Mouse (Mus musculus) right cerebral cortex, postnatal 10 days (tissue): ENCODE data around the gene Gdpd4.

Experiments
- DNase-seq, 2 experiments: peaks; one replicate each; pipeline ENCODE4 v3.0.0; 2021; ENCODE audit warnings: low spot score in 2 of 2

Gdpd4 gene

GRCm38 (mm10) chr7:97919742-97920141 is at the start of gene Gdpd4:
Gene Gdpd4 (plus strand): TSS chr7:97919955.
- DNase-seq, result no peak

- peak; percentile 43 to 53 for DNase-seq
Observed at GRCm38 (mm10) chr7:97872396-97872795, 47.4 kb upstream of the Gdpd4 start.

GRCm38 (mm10) chr7:97873317-97873716 is 46.4 kb upstream of the Gdpd4 start:
- DNase-seq, result no peak

- DNase-seq, result no peak
Observed at GRCm38 (mm10) chr7:97877846-97878538, 41.8 kb upstream of the Gdpd4 start.

- no peak for DNase-seq
Observed at GRCm38 (mm10) chr7:97911646-97912045, 8.1 kb upstream of the Gdpd4 start.

GRCm38 (mm10) chr7:97914833-97915516 is 4.8 kb upstream of the Gdpd4 start:
- peak; percentile 49 to 70 for DNase-seq

- no peak for DNase-seq
Observed at GRCm38 (mm10) chr7:97925819-97926218, 6.1 kb downstream of the Gdpd4 start.

- no peak for DNase-seq
Observed at GRCm38 (mm10) chr7:97926978-97927377, 7.2 kb downstream of the Gdpd4 start.

- no peak for DNase-seq
Observed at GRCm38 (mm10) chr7:97944485-97944884, 24.7 kb downstream of the Gdpd4 start.

- DNase-seq, result no peak
Observed at GRCm38 (mm10) chr7:97972486-97972885, 52.7 kb downstream of the Gdpd4 start.

- DNase-seq, result peak; percentile 78 to 82
Observed at GRCm38 (mm10) chr7:97977463-97977862, 57.7 kb downstream of the Gdpd4 start.

GRCm38 (mm10) chr7:97984108-97984834 is 64.5 kb downstream of the Gdpd4 start:
- DNase-seq, result peak in 1 of 2 experiments; percentile 46

- no peak for DNase-seq
Observed at GRCm38 (mm10) chr7:98002617-98003016, 82.9 kb downstream of the Gdpd4 start.

- DNase-seq, result no peak
Observed at GRCm38 (mm10) chr7:98048101-98048824, 128.5 kb downstream of the Gdpd4 start.

GRCm38 (mm10) chr7:98051980-98052379 is 132.2 kb downstream of the Gdpd4 start:
- DNase-seq, result peak in 1 of 2 experiments; percentile 49

- DNase-seq, result no peak
Observed at GRCm38 (mm10) chr7:98054461-98054860, 134.7 kb downstream of the Gdpd4 start.

- no peak for DNase-seq
Observed at GRCm38 (mm10) chr7:98054942-98055341, 135.2 kb downstream of the Gdpd4 start.

- DNase-seq, result no peak
Observed at GRCm38 (mm10) chr7:98066229-98066628, 146.5 kb downstream of the Gdpd4 start.

GRCm38 (mm10) chr7:98071620-98072019 is 151.9 kb downstream of the Gdpd4 start:
- DNase-seq, result peak; percentile 58 to 76

GRCm38 (mm10) chr7:98077453-98077852 is 157.7 kb downstream of the Gdpd4 start:
- no peak for DNase-seq

- no peak for DNase-seq
Observed at GRCm38 (mm10) chr7:98082376-98082775, 162.6 kb downstream of the Gdpd4 start.
